Mouse (Mus musculus) intestine, embryonic 16.5 days (tissue): Measurements from ENCODE around the gene Kdm4c. TPM values are rescaled to one million over a fixed set of nuclear protein-coding genes. Genes with fewer than 3 reads are reported as not detected.
A peak's percentile ranks its signal among the peaks of the same experiment; 100 is the strongest.

Experiments
- ATAC-seq: fragments of 200-750 bp; cut with Nextera tagmentation; 2 replicates; pipeline ENCODE4 v1.8.0; 2017; ENCODE audit warnings: moderate TSS enrichment, moderate library complexity
- H3K27ac ChIP-seq: fragments of 300-500 bp; sonication (generic); 2 replicates; pipeline ENCODE4 v1.5.1; 2014; ENCODE audit warnings: mild to moderate bottlenecking, low read length
- H3K27me3 ChIP-seq: fragments of 300-500 bp; sonication (generic); replicated peaks from 2 replicates; pipeline ENCODE4 v1.6.1; 2014; ENCODE audit warnings: low read length, control low read depth, mixed read lengths; ENCODE audit not compliant: control insufficient read depth, insufficient read depth
- H3K36me3 ChIP-seq: fragments of 300-500 bp; sonication (generic); 2 replicates; pipeline ENCODE4 v1.6.1; 2014; ENCODE audit warnings: low read length, control low read depth; ENCODE audit not compliant: control insufficient read depth, insufficient read depth
- H3K4me1 ChIP-seq: fragments of 300-500 bp; sonication (generic); 2 replicates; pipeline ENCODE4 v1.6.1; 2014; ENCODE audit warnings: low read length, control low read depth, mixed read lengths; ENCODE audit not compliant: control insufficient read depth, insufficient read depth
- H3K4me2 ChIP-seq: fragments of 300-500 bp; sonication (generic); 2 replicates; pipeline ENCODE4 v1.6.1; 2014; ENCODE audit warnings: low read depth, low read length, control low read depth
- H3K4me3 ChIP-seq: fragments of 300-500 bp; sonication (generic); 2 replicates; pipeline ENCODE4 v1.5.1; 2014; ENCODE audit warnings: mild to moderate bottlenecking, low read length
- H3K9ac ChIP-seq: fragments of 300-500 bp; sonication (generic); 2 replicates; pipeline ENCODE4 v1.6.1; 2014; ENCODE audit warnings: low read depth, low read length
- H3K9me3 ChIP-seq: fragments of 300-500 bp; sonication (generic); 2 replicates; pipeline ENCODE4 v1.6.1; 2016; ENCODE audit warnings: low read length, control low read depth; ENCODE audit not compliant: control insufficient read depth
- WGBS: fragments of 180-500 bp; shearing (Covaris S2); extraction: QIAGEN DNeasy Blood & Tissue Kit; methylation state at CpG from one replicate; pipeline ENCODE4 v1.1.7; 2014; 5-methylcytosine and 5-hydroxymethylcytosine counted together
- polyA plus RNA-seq: library from polyadenylated mRNA; unstranded; fragments of >200 nt; fragmentation: Nextera tagmentation; extraction: Ambion mirVana; gene quantifications from 2 replicates; pipeline ENCODE4 v1.2.1, GENCODE M21; 2015

Kdm4c gene
- polyA plus RNA-seq, 1 experiment from 2014 or later = 11.8 TPM

DNA sequence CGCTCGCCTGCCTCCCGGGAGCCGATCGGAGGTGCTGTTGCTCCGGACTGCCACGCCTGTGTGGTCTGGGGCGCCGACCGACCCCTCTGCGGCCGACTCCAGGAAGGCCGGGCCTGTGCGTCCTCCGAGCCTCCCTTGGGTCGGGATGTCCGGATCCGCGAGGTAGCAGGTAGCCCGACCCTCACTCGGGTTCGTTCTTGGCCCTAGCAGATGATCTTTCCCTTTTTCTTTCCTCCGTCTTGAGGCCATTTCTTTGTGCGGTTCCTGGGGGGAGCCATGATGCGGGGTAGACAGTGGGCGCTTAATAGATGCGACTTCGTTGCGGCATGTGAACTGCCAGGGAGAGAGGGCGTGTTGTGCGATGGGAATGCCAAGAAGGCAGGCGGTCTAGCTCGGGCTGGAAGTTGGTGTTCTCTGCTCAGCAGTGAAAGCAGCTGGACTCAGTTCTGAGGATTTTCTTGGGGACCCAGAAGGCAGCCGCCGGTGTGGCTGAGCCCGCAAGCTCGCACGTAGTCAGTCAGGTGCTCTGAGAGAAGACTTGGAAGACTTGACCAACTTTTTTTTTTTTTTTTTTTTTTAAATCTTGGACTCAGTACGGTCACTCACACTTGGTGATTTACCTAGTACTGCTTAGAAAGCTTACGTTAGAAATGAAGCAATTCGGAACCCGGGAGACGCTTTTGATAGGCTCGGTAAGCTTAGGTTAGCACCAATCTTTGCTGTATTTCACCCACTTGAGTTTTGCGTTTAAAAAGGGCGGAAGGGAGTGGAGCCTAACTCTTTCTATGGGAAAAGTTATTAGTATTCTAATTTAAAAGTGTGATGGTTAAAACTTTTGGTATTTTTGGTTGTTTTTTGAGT, 10.2 kb downstream of the Kdm4c start:
- H3K4me3 ChIP-seq = peak overlapping the region; percentile 86
- no peaks in the 10 kb centered on the region for H3K36me3 ChIP-seq
- no peaks in the 10 kb centered on the region for H3K9me3 ChIP-seq
- H3K4me2 ChIP-seq = peak overlapping the region; percentile 67
- peaks cover 6% of the 10 kb centered on the region for H3K4me1 ChIP-seq
- WGBS = 1% methylated on average over 44 of the region's 46 CpGs
- peak overlapping the region; percentile 92 for H3K27ac ChIP-seq
- ATAC-seq = peak; percentile 43
- H3K27me3 ChIP-seq = no peaks in the 10 kb centered on the region
- H3K9ac ChIP-seq = peak overlapping the region; percentile 93

DNA sequence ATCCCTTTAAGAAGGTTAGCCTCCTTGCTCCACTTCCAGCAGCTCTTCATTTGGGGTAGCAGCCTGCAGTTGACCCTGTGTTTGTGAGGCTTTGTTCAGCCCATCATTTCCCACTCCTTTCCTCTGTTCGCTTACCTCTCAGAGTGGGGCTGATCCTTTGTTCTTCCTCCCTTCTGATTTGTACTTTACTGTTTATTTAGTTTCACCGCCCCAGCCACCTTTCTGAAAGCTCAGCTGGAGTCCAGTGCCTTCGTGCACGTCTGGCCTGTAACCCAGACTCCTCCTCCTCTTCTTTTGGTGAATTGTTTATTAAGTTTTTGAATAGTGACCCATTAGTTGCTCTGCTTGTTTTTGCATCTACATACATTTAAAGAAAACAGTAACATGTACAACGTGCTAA, 15.6 kb downstream of the Kdm4c start:
- ATAC-seq = peak; percentile 50; the same call in 1 of the 2 replicates

DNA sequence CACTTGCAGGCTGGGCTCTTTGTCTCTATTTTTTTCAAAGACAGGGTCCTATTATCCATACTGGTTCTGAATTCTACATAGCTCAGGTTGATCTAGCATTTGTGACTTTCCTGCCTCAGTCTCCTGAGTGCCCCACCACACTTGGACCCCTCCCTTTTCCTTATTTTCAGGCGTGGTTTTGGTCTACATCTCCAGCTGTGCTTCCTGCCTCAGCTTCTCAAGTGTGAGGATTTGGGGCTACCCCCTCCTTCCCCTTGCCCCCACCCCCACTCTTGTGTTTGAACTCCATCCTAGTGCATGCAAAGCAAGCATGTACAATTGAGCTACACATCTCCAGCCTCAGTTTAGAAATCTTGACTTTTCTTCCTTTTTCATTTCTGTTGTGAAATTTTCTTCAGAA, 16.2 kb downstream of the Kdm4c start:
- ATAC-seq = no peak
- no peaks in the 10 kb centered on the region for H3K27me3 ChIP-seq
- H3K4me2 ChIP-seq = no peak overlapping the region
- no peak overlapping the region for H3K9ac ChIP-seq
- WGBS = 83% methylated on average over 1 of the region's 1 CpGs
- no peaks in the 10 kb centered on the region for H3K36me3 ChIP-seq
- no peak overlapping the region for H3K4me3 ChIP-seq
- H3K27ac ChIP-seq = no peak overlapping the region
- peaks cover 3% of the 10 kb centered on the region; the same call in 1 of the 2 replicates for H3K4me1 ChIP-seq
- no peaks in the 10 kb centered on the region for H3K9me3 ChIP-seq

More for the DNA sequence above, 15.6 kb downstream of the Kdm4c start:
- no peaks in the 10 kb centered on the region for H3K36me3 ChIP-seq
- no peak overlapping the region for H3K4me2 ChIP-seq
- H3K27ac ChIP-seq = no peak overlapping the region
- peaks cover 5% of the 10 kb centered on the region for H3K4me1 ChIP-seq
- no peak overlapping the region for H3K9ac ChIP-seq
- no peaks in the 10 kb centered on the region for H3K9me3 ChIP-seq
- 31% methylated on average over 5 of the region's 5 CpGs for WGBS
- H3K4me3 ChIP-seq = no peak overlapping the region
- no peaks in the 10 kb centered on the region for H3K27me3 ChIP-seq

DNA sequence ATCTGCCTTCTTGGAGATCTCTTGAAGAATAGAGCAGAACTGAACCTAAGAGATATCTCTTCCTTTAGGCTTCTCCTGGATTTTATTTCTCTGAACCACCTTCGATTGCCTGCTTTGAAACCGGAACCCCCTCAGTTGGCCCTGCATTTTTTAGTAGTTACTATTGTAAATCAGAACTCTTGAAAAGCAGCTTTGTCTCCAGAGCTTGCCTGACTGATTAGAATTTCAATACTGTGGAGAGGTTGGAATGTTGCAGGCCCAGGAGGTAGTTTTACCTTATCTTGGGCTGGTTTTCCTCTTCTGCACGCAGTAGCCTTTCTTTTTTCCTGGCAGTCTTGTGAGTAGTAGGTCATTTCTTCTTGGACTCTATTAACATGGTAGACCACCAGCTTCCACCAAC, 17.0 kb downstream of the Kdm4c start:
- H3K27me3 ChIP-seq = no peaks in the 10 kb centered on the region

GRCm38 (mm10) chr4:74261879-74262278, 19.6 kb downstream of the Kdm4c start:
- H3K9ac ChIP-seq = no peak overlapping the region
- H3K9me3 ChIP-seq = no peaks in the 10 kb centered on the region
- H3K36me3 ChIP-seq = no peaks in the 10 kb centered on the region
- H3K27ac ChIP-seq = no peak overlapping the region
- no peak overlapping the region for H3K4me2 ChIP-seq
- ATAC-seq = no peak
- H3K4me3 ChIP-seq = no peak overlapping the region
- peaks cover 3% of the 10 kb centered on the region; the same call in 1 of the 2 replicates for H3K4me1 ChIP-seq
- H3K27me3 ChIP-seq = no peaks in the 10 kb centered on the region

More for the DNA sequence above, 17.0 kb downstream of the Kdm4c start:
- no peak overlapping the region for H3K9ac ChIP-seq
- no peak overlapping the region for H3K4me3 ChIP-seq
- H3K4me1 ChIP-seq = peaks cover 3% of the 10 kb centered on the region; the same call in 1 of the 2 replicates
- no peaks in the 10 kb centered on the region for H3K36me3 ChIP-seq
- H3K9me3 ChIP-seq = no peaks in the 10 kb centered on the region
- no peak for ATAC-seq
- H3K27ac ChIP-seq = no peak overlapping the region
- 42% methylated on average over 3 of the region's 3 CpGs for WGBS
- H3K4me2 ChIP-seq = no peak overlapping the region

DNA sequence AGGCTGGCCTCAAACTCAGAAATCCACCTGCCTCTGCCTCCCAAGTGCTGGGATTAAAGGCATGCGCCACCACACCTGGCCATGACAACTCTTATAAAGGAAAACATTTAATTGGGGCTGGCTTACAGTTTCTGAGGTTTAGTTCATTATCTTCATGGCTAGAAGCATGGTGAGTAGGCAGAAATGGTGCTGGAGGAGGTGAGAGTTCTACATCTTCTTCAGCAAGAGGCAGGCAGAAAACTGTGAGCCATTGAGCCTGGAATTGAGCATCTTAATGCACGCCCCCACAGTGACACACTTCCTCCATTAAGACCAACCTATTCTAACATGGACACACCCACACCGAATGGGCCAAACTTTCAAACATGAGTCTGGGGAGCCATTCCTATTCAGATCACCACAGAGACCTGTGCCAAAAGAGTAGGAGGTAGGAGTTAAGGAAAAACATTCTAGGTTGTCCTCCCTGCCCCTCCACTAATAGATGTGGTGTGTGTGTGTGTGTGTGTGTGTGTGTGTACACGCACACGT, 22.2 kb downstream of the Kdm4c start:
- 94% methylated on average over 5 of the region's 5 CpGs for WGBS
- Histone ChIP-seq H3K9ac (no peak overlapping the region), H3K4me2 (no peak overlapping the region), H3K27me3 (no peaks in the 10 kb centered on the region), H3K36me3 (no peaks in the 10 kb centered on the region), H3K4me1 (no peaks in the 10 kb centered on the region), H3K9me3 (no peaks in the 10 kb centered on the region), H3K27ac (no peak overlapping the region), H3K4me3 (no peak overlapping the region)
- ATAC-seq = no peak

- H3K4me1 ChIP-seq = no peaks in the 10 kb centered on the region
- no peak overlapping the region for H3K27ac ChIP-seq
- no peaks in the 10 kb centered on the region for H3K36me3 ChIP-seq
- no peak for ATAC-seq
- no peaks in the 10 kb centered on the region for H3K9me3 ChIP-seq
- WGBS = 68% methylated on average over 5 of the region's 5 CpGs
- H3K27me3 ChIP-seq = no peaks in the 10 kb centered on the region
- H3K9ac ChIP-seq = no peak overlapping the region
- H3K4me3 ChIP-seq = no peak overlapping the region
- H3K4me2 ChIP-seq = no peak overlapping the region
Measured at GRCm38 (mm10) chr4:74271180-74271579, 28.9 kb downstream of the Kdm4c start.

DNA sequence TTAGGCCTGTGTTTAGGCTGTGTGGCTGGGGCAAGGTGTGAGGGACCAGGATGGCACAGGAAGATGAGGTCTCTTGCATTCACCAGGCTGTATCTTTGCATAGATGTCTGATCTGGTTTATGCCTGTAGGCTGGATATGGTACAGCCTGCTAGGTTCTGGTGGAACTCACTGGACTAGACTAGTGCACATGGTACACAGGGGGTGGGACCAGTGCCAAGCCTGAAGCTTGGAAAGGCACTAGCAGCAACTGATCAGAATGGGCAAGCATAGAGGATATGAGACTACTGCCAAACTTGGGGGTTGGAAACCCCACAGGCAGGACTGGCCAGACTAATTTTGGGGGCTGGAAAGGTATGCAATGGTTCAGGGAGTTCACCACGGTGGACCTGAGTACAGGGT, 35.2 kb downstream of the Kdm4c start:
- Histone ChIP-seq H3K4me1 (no peaks in the 10 kb centered on the region), H3K4me3 (no peak overlapping the region), H3K9ac (no peak overlapping the region), H3K36me3 (no peaks in the 10 kb centered on the region; the same call in 1 of the 2 replicates), H3K9me3 (no peaks in the 10 kb centered on the region), H3K4me2 (no peak overlapping the region), H3K27ac (no peak overlapping the region), H3K27me3 (no peaks in the 10 kb centered on the region)
- ATAC-seq = no peak
- WGBS = 86% methylated on average over 1 of the region's 1 CpGs

GRCm38 (mm10) chr4:74280170-74280569, 37.9 kb downstream of the Kdm4c start:
- Histone ChIP-seq H3K9ac (no peak overlapping the region), H3K9me3 (no peaks in the 10 kb centered on the region), H3K4me2 (no peak overlapping the region), H3K36me3 (no peaks in the 10 kb centered on the region; the same call in 1 of the 2 replicates), H3K4me3 (no peak overlapping the region), H3K27ac (no peak overlapping the region), H3K4me1 (no peaks in the 10 kb centered on the region), H3K27me3 (no peaks in the 10 kb centered on the region)
- no peak for ATAC-seq
- 84% methylated on average over 3 of the region's 3 CpGs for WGBS
